Mouse (Mus musculus) stomach, embryonic 15.5 days (tissue): ENCODE data around the gene Asb16. TPM values are rescaled to one million over a fixed set of nuclear protein-coding genes. Genes with fewer than 3 reads are reported as not detected.

Experiments
- microRNA-seq: library from miRNA; unstranded; fragments of <30 nt; microRNA quantifications from one replicate; pipeline ENCODE4, GENCODE M21; 2016
- polyA plus RNA-seq: library from polyadenylated mRNA; unstranded; fragments of >200 nt; fragmentation: Nextera tagmentation; extraction: Ambion mirVana; gene quantifications from 2 replicates; pipeline ENCODE4 v1.2.1, GENCODE M21; 2015

Gene Asb16
- polyA plus RNA-seq, 1 experiment from 2014 or later = not detected

Small RNA genes lying within 50 kb of the gene (microRNA-seq; reads per million reads assigned to microRNA genes)
- 1.2 reads per million for gene Mir8101

Other genes with a start within 250 kb of the Asb16 start
- 7.2 and 9.0 TPM in 2 replicates for gene Mpp3, start 240.3 kb upstream of the Asb16 start, polyA plus RNA-seq
- 2.0 and 2.2 TPM in 2 replicates for gene Cd300lg, start 227.2 kb upstream of the Asb16 start, polyA plus RNA-seq
- 6.8 and 8.8 TPM in 2 replicates for gene Mpp2, start 180.2 kb upstream of the Asb16 start, polyA plus RNA-seq
- 4.8 and 7.6 TPM in 2 replicates for gene Ppy, start 167.4 kb upstream of the Asb16 start, polyA plus RNA-seq
- gene Pyy, start 160.9 kb upstream of the Asb16 start, polyA plus RNA-seq = 65.1 and 89.6 TPM in 2 replicates
- 6.2 and 6.5 TPM in 2 replicates for gene Nags, start 123.2 kb upstream of the Asb16 start, polyA plus RNA-seq
- 28.0 and 28.3 TPM in 2 replicates for gene Tmem101, start 112.3 kb upstream of the Asb16 start, polyA plus RNA-seq
- 110 and 112 TPM in 2 replicates for gene Lsm12, start 83.4 kb upstream of the Asb16 start, polyA plus RNA-seq
- gene G6pc3, start 79.1 kb upstream of the Asb16 start, polyA plus RNA-seq = 29.6 and 32.1 TPM in 2 replicates
- 68.7 and 71.3 TPM in 2 replicates for gene Hdac5, start 38.6 kb upstream of the Asb16 start, polyA plus RNA-seq
- gene BC030867, start 19.9 kb upstream of the Asb16 start, polyA plus RNA-seq = 11.4 and 11.7 TPM in 2 replicates
- gene Tmub2, start 16.2 kb downstream of the Asb16 start, polyA plus RNA-seq = 47.8 and 51.9 TPM in 2 replicates
- 14.5 and 14.8 TPM in 2 replicates for gene Atxn7l3, start 27.9 kb downstream of the Asb16 start, polyA plus RNA-seq
- 82.7 and 83.0 TPM in 2 replicates for gene Ubtf, start 51.0 kb downstream of the Asb16 start, polyA plus RNA-seq
- gene Slc4a1, start 97.5 kb downstream of the Asb16 start, polyA plus RNA-seq = 31.8 and 68.8 TPM in 2 replicates
- 8.8 and 9.2 TPM in 2 replicates for gene Rundc3a, start 124.7 kb downstream of the Asb16 start, polyA plus RNA-seq
- 256 and 259 TPM in 2 replicates for gene Slc25a39, start 139.2 kb downstream of the Asb16 start, polyA plus RNA-seq
- gene Grn, start 161.6 kb downstream of the Asb16 start, polyA plus RNA-seq = 155 and 161 TPM in 2 replicates
- 5.5 and 6.1 TPM in 2 replicates for gene Fam171a2, start 178.9 kb downstream of the Asb16 start, polyA plus RNA-seq
- 7.3 and 7.8 TPM in 2 replicates for gene Itga2b, start 201.4 kb downstream of the Asb16 start, polyA plus RNA-seq